Mouse (Mus musculus) ES-Bruce4 (cell line): ENCODE results near the gene Yars. TPM values are rescaled to one million over a fixed set of nuclear protein-coding genes. Genes with fewer than 3 reads are reported as not detected.

Experiments
- H3K27ac ChIP-seq: 2 replicates; pipeline ENCODE4 v1.5.1; 2012; ENCODE audit warnings: low read length, inconsistent platforms; ENCODE audit not compliant: insufficient read depth
- H3K27me3 ChIP-seq: 2 replicates; pipeline ENCODE4 v1.6.1; 2012; ENCODE audit warnings: mild to moderate bottlenecking, low read length, inconsistent platforms; ENCODE audit not compliant: control insufficient read depth, poor library complexity, insufficient read depth, severe bottlenecking
- H3K36me3 ChIP-seq: 2 replicates; pipeline ENCODE4 v1.6.1; 2012; ENCODE audit warnings: inconsistent platforms, mild to moderate bottlenecking, low read length, moderate library complexity; ENCODE audit not compliant: control insufficient read depth, poor library complexity, insufficient read depth, severe bottlenecking
- H3K4me1 ChIP-seq: one replicate; pipeline ENCODE4 v1.8.1; 2011; ENCODE audit warnings: low read length; ENCODE audit not compliant: control insufficient read depth, insufficient read depth
- H3K4me3 ChIP-seq: 2 replicates; pipeline ENCODE4 v1.5.1; 2011; ENCODE audit warnings: low read depth, mild to moderate bottlenecking, low read length
- H3K9ac ChIP-seq: 2 replicates; pipeline ENCODE4 v1.6.1; 2012; ENCODE audit warnings: low read depth, mild to moderate bottlenecking, inconsistent platforms; ENCODE audit not compliant: poor library complexity, severe bottlenecking
- H3K9me3 ChIP-seq: replicated peaks from 2 replicates; pipeline ENCODE4 v1.6.1; 2012; ENCODE audit warnings: mild to moderate bottlenecking, low read length, inconsistent platforms; ENCODE audit not compliant: control insufficient read depth, poor library complexity, insufficient read depth, severe bottlenecking
- CTCF ChIP-seq: IDR thresholded peaks from one replicate; pipeline ENCODE4 v1.8.1; 2011; ENCODE audit warnings: low read depth, low read length
- EP300 ChIP-seq: IDR thresholded peaks from 2 replicates; pipeline ENCODE4 v1.6.1; 2011; ENCODE audit warnings: low read depth, low read length; ENCODE audit not compliant: insufficient read depth
- POLR2A ChIP-seq: IDR thresholded peaks from one replicate; pipeline ENCODE4 v1.8.1; 2011; ENCODE audit warnings: low read length; ENCODE audit not compliant: insufficient read depth
- polyA plus RNA-seq: library from polyadenylated mRNA; stranded (reverse); fragments of >200 nt; gene quantifications from 2 replicates; pipeline ENCODE4 v1.2.4, GENCODE M21; 2011; ENCODE audit warnings: low read depth; ENCODE audit not compliant: missing spikeins, insufficient read depth, insufficient read length

Yars gene
- polyA plus RNA-seq, 1 experiment = 99.8 TPM

GRCm38 (mm10) chr4:129236236-129236813 is 46.8 kb downstream of the Yars start:
- H3K9me3 ChIP-seq = no peaks in the 10 kb centered on the region
- no peak overlapping the region for H3K9ac ChIP-seq
- 0 out of 2 replicates have a peak, but pooled peaks have one; percentile 31 for TF ChIP-seq EP300
- TF ChIP-seq CTCF = no peak
- no peak overlapping the region for H3K4me3 ChIP-seq
- H3K27ac ChIP-seq = peak overlapping the region; percentile 66
- peaks cover 16% of the 10 kb centered on the region for H3K4me1 ChIP-seq
- no peaks in the 10 kb centered on the region for H3K27me3 ChIP-seq
- no peaks in the 10 kb centered on the region for H3K36me3 ChIP-seq

- H3K4me3 ChIP-seq = peak overlapping the region; percentile 92
- no peaks in the 10 kb centered on the region for H3K36me3 ChIP-seq
- peak overlapping the region; percentile 66 for H3K9ac ChIP-seq
- H3K9me3 ChIP-seq = no peaks in the 10 kb centered on the region
- H3K4me1 ChIP-seq = peaks cover 19% of the 10 kb centered on the region
- no peaks in the 10 kb centered on the region for H3K27me3 ChIP-seq
- TF ChIP-seq EP300 = no peak
- TF ChIP-seq POLR2A = no peak
- no peak for TF ChIP-seq CTCF
- H3K27ac ChIP-seq = no peak overlapping the region
These were observed 48.4 kb downstream of the Yars start for GRCm38 (mm10) chr4:129237843-129238441.

GRCm38 (mm10) chr4:129238579-129239016 is 49.0 kb downstream of the Yars start:
- peak overlapping the region; percentile 92 for H3K4me3 ChIP-seq
- no peaks in the 10 kb centered on the region for H3K9me3 ChIP-seq
- peaks cover 19% of the 10 kb centered on the region for H3K4me1 ChIP-seq
- H3K9ac ChIP-seq = peak overlapping the region; percentile 66
- H3K27ac ChIP-seq = no peak overlapping the region
- no peaks in the 10 kb centered on the region for H3K27me3 ChIP-seq
- H3K36me3 ChIP-seq = no peaks in the 10 kb centered on the region
- TF ChIP-seq POLR2A = no peak
- 0 out of 2 replicates have a peak, but pooled peaks have one; percentile 21 for TF ChIP-seq EP300

- H3K4me1 ChIP-seq = peaks cover 19% of the 10 kb centered on the region
- H3K9me3 ChIP-seq = no peaks in the 10 kb centered on the region
- TF ChIP-seq EP300 = no peak
- TF ChIP-seq CTCF = no peak
- TF ChIP-seq POLR2A = no peak
- H3K36me3 ChIP-seq = no peaks in the 10 kb centered on the region
- no peaks in the 10 kb centered on the region for H3K27me3 ChIP-seq
- H3K27ac ChIP-seq = peak overlapping the region; percentile 13; the same call in 1 of the 2 replicates
- H3K9ac ChIP-seq = peak overlapping the region; percentile 66
- H3K4me3 ChIP-seq = peak overlapping the region; percentile 92
These were observed 49.5 kb downstream of the Yars start for GRCm38 (mm10) chr4:129239075-129239474.

GRCm38 (mm10) chr4:129241898-129242297 is 52.3 kb downstream of the Yars start:
- H3K4me1 ChIP-seq = peaks cover 13% of the 10 kb centered on the region
- H3K9me3 ChIP-seq = no peaks in the 10 kb centered on the region
- no peak overlapping the region for H3K9ac ChIP-seq
- no peaks in the 10 kb centered on the region for H3K27me3 ChIP-seq
- TF ChIP-seq POLR2A (no peak), CTCF (no peak), EP300 (no peak)
- peak overlapping the region; percentile 35 for H3K27ac ChIP-seq
- no peaks in the 10 kb centered on the region for H3K36me3 ChIP-seq
- H3K4me3 ChIP-seq = no peak overlapping the region

GRCm38 (mm10) chr4:129242327-129242726 is 52.8 kb downstream of the Yars start:
- Histone ChIP-seq H3K27me3 (no peaks in the 10 kb centered on the region), H3K9me3 (no peaks in the 10 kb centered on the region), H3K36me3 (no peaks in the 10 kb centered on the region), H3K27ac (peak overlapping the region; percentile 91), H3K4me1 (peaks cover 11% of the 10 kb centered on the region), H3K9ac (no peak overlapping the region), H3K4me3 (no peak overlapping the region)
- TF ChIP-seq CTCF = no peak
- TF ChIP-seq POLR2A = no peak
- TF ChIP-seq EP300 = no peak
